9 mouse cellular contexts compared by ENCODE assay signal in the genomic region with DNA sequence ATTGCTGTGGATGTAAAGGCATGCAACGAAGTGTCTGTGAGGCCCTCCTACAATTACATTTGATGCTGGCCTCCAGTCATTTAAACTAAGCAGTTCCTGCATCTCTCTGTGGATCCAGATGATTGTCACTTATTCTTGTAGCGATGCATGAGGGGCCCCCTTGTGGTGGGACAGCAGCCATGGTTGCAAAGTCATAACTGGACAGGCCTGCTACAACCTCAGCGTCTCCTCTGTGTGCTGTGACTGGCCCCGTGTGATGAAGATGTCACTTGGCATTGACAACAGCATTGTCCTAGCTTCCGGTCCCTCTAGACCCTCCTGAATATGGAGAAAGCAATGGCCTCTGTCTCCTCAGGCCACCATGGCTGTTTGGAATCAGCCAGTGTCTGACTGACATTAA.
A peak's percentile ranks its signal among the peaks of the same experiment; 100 is the strongest.
DNase-seq lines count a peak whose midpoint lies in the region; ATAC-seq and TF ChIP-seq lines count a peak whose summit lies in the region.
"Had no signal": no experiment of that assay in that cellular context is flagged by ENCODE, and none has a peak within 500 bp of the region (broad histone marks: within the 10 kb centered on the region; RNA-seq: fewer than 3 reads in every experiment).

No protein-coding gene starts in this region.

- no peak for DNase-seq in frontal cortex, postnatal 14 days (ENCODE audit: low spot score in 2 of 2)
- DNase-seq in CD4-positive helper T cell, adult 2 months (ENCODE audit: low read depth, low spot score), result peak; percentile 16
- DNase-seq in c-Kit-positive CD71-negative TER-119-negative erythroid progenitor cells, embryonic 14.5 days (ENCODE audit: low read depth), result peak; percentile 9
- DNase-seq in gastrocnemius, adult 2 months, result peak; percentile 82
- DNase-seq in kidney, postnatal 14 days, result peak; percentile 69
- peak; percentile 16 for DNase-seq in splenic B cell, adult 2 months (ENCODE audit: low read depth, low spot score)

- peak; percentile 91 for TF ChIP-seq CTCF in gastrocnemius, adult 2 months (IDR thresholded peaks at IDR 0.05)

- ATAC-seq in frontal cortex, adult (ENCODE audit: low TSS enrichment), result peak; percentile 50
- 0 out of 2 replicates have a peak, but pooled peaks have one; percentile 55 for ATAC-seq in megakaryocyte-erythroid progenitor cell, adult 5-6 weeks (replicated peaks; ENCODE audit: low FRiP score, low TSS enrichment, poor library complexity, severe bottlenecking)

- no peaks in the 10 kb centered on the region for H3K27me3 ChIP-seq in splenic B cell, adult 2 months (ENCODE audit: control insufficient read depth, insufficient read depth, low read length, poor library complexity, severe bottlenecking)
- H3K27me3 ChIP-seq: neural tube, embryonic 12.5 days had no signal

- H3K36me3 ChIP-seq in splenic B cell, adult 2 months (ENCODE audit: control insufficient read depth, insufficient read depth, low read length, poor library complexity, severe bottlenecking), result no peaks in the 10 kb centered on the region

- no peak overlapping the region for H3K4me3 ChIP-seq in gastrocnemius, adult 2 months
- H3K4me3 ChIP-seq: neural tube, embryonic 12.5 days had no signal

- H3K27ac ChIP-seq in gastrocnemius, adult 2 months, result no peak overlapping the region
- H3K27ac ChIP-seq: neural tube, embryonic 12.5 days had no signal

- intact Hi-C loops in gastrocnemius, adult 2 months (cut with DNase I), result loop anchor here (1.0 to 10.0 kb wide), 3 partner anchors 185 to 390 kb away; a partner anchor contains a TSS

Comparison
In these comparisons a context has a peak if more than half of its experiments do, and no peak if none do; other contexts are left out.
1. DNase-seq: peak in CD4-positive helper T cell, adult 2 months (single experiment), c-Kit-positive CD71-negative TER-119-negative erythroid progenitor cells, embryonic 14.5 days (single experiment), gastrocnemius, adult 2 months (single experiment), kidney, postnatal 14 days (single experiment) and splenic B cell, adult 2 months (single experiment); none in frontal cortex, postnatal 14 days (0 of 2).